Mouse (Mus musculus): Measurements from ENCODE around the gene Col4a1. TPM values are rescaled to one million over a fixed set of nuclear protein-coding genes. Genes with fewer than 3 reads are reported as not detected.

Col4a1 gene
- polyA plus RNA-seq, 1 experiment from 2014 or later, result 154 TPM

GRCm38 (mm10) chr8:11149201-11149810 is 163.3 kb downstream of the Col4a1 start:
- H3K27ac ChIP-seq, result no peak overlapping the region
- H3K27me3 ChIP-seq (replicated peaks), result no peaks in the 10 kb centered on the region
- H3K9ac ChIP-seq, result no peak overlapping the region
- no peaks in the 10 kb centered on the region for H3K9me3 ChIP-seq
- no peak overlapping the region for H3K4me2 ChIP-seq (replicated peaks)
- no peaks in the 10 kb centered on the region for H3K36me3 ChIP-seq
- ATAC-seq (ENCODE audit: low FRiP score, low read depth), result no peak
- no peaks in the 10 kb centered on the region for H3K4me1 ChIP-seq
- WGBS, result 90% methylated on average over 9 of the region's 9 CpGs
- no peak overlapping the region for H3K4me3 ChIP-seq

- no peaks in the 10 kb centered on the region for H3K9me3 ChIP-seq
- H3K4me3 ChIP-seq, result no peak overlapping the region
- H3K4me2 ChIP-seq (replicated peaks), result no peak overlapping the region
- no peak overlapping the region for H3K9ac ChIP-seq
- ATAC-seq (ENCODE audit: low FRiP score, low read depth), result no peak
- no peak overlapping the region for H3K27ac ChIP-seq
- no peaks in the 10 kb centered on the region for H3K36me3 ChIP-seq
- 92% methylated on average over 8 of the region's 8 CpGs for WGBS
- no peaks in the 10 kb centered on the region for H3K27me3 ChIP-seq (replicated peaks)
- H3K4me1 ChIP-seq, result no peaks in the 10 kb centered on the region
Observed at GRCm38 (mm10) chr8:11148797-11149196, 163.8 kb downstream of the Col4a1 start.

Other genes with a start within 250 kb of the Col4a1 start
- 70.7 and 76.7 TPM in 2 replicates for gene Col4a2, start within 50 bp of the Col4a1 start, polyA plus RNA-seq (2016; fragmentation: Nextera tagmentation; extraction: Ambion mirVana)
- 0.85 and 1.2 TPM in 2 replicates for gene Rab20, start 165.9 kb upstream of the Col4a1 start, polyA plus RNA-seq (2016; fragmentation: Nextera tagmentation; extraction: Ambion mirVana)
- 131 TPM in 2 replicates for gene Naxd, start 184.7 kb upstream of the Col4a1 start, polyA plus RNA-seq (2016; fragmentation: Nextera tagmentation; extraction: Ambion mirVana)
- 20.7 and 22.7 TPM in 2 replicates for gene Cars2, start 238.0 kb upstream of the Col4a1 start, polyA plus RNA-seq (2016; fragmentation: Nextera tagmentation; extraction: Ambion mirVana)
- 59.1 and 59.8 TPM in 2 replicates for gene Ing1, start 242.7 kb upstream of the Col4a1 start, polyA plus RNA-seq (2016; fragmentation: Nextera tagmentation; extraction: Ambion mirVana)

Data from neural tube, embryonic 12.5 days (tissue).